Mouse (Mus musculus) hindbrain, embryonic 16.5 days (tissue): ENCODE measurements at regions not wholly inside any gene's neighbourhood (a gene's known extent, or its start where the extent isn't known, plus 50 kb on each side); places are given as distances from the start of the nearest gene placed in this dataset.
A peak's percentile ranks its signal among the peaks of the same experiment; 100 is the strongest.

Source experiments
- ATAC-seq: fragments of 200-750 bp; cut with Nextera tagmentation; 2 replicates; pipeline ENCODE4 v1.8.0; 2017; ENCODE audit warnings: moderate TSS enrichment, moderate library complexity
- H3K27ac ChIP-seq: fragments of 300-500 bp; sonication (generic); 2 replicates; pipeline ENCODE4 v1.5.1; 2014; ENCODE audit warnings: low read depth, mild to moderate bottlenecking, control low read depth, low read length, moderate library complexity
- H3K27me3 ChIP-seq: fragments of 300-500 bp; sonication (generic); replicated peaks from 2 replicates; pipeline ENCODE4 v1.6.1; 2014; ENCODE audit warnings: low read length; ENCODE audit not compliant: control insufficient read depth, insufficient read depth
- H3K36me3 ChIP-seq: fragments of 300-500 bp; sonication (generic); 2 replicates; pipeline ENCODE4 v1.6.1; 2014; ENCODE audit warnings: mild to moderate bottlenecking, low read length, moderate library complexity, mixed read lengths; ENCODE audit not compliant: control insufficient read depth, insufficient read depth
- H3K4me1 ChIP-seq: fragments of 300-500 bp; sonication (generic); 2 replicates; pipeline ENCODE4 v1.6.1; 2014; ENCODE audit warnings: low read depth, low read length; ENCODE audit not compliant: control insufficient read depth, insufficient read depth
- H3K4me2 ChIP-seq: fragments of 300-500 bp; sonication (generic); 2 replicates; pipeline ENCODE4 v1.6.1; 2014; ENCODE audit warnings: mild to moderate bottlenecking, low read length, control low read depth, moderate library complexity
- H3K4me3 ChIP-seq: fragments of 300-500 bp; sonication (generic); 2 replicates; pipeline ENCODE4 v1.5.1; 2014; ENCODE audit warnings: mild to moderate bottlenecking, low read length, control low read depth, moderate library complexity
- H3K9ac ChIP-seq: fragments of 300-500 bp; sonication (generic); 2 replicates; pipeline ENCODE4 v1.6.1; 2014; ENCODE audit warnings: low read depth, mild to moderate bottlenecking, control low read depth, low read length, moderate library complexity
- H3K9me3 ChIP-seq: fragments of 300-500 bp; sonication (generic); 2 replicates; pipeline ENCODE4 v1.6.1; 2014; ENCODE audit warnings: mild to moderate bottlenecking, low read length, moderate library complexity; ENCODE audit not compliant: control insufficient read depth
- WGBS: fragments of 180-500 bp; shearing (Covaris S2); extraction: QIAGEN DNeasy Blood & Tissue Kit; methylation state at CpG from one replicate; pipeline ENCODE4 v1.1.7; 2014; 5-methylcytosine and 5-hydroxymethylcytosine counted together

GRCm38 (mm10) chr15:68014605-68015305, 1514.0 kb upstream of the Lrrc6 start:
- Histone ChIP-seq H3K27me3 (no peaks in the 10 kb centered on the region), H3K27ac (no peak overlapping the region), H3K4me1 (no peaks in the 10 kb centered on the region; the same call in 1 of the 2 replicates), H3K36me3 (no peaks in the 10 kb centered on the region), H3K4me2 (no peak overlapping the region), H3K9ac (no peak overlapping the region), H3K4me3 (no peak overlapping the region), H3K9me3 (no peaks in the 10 kb centered on the region)
- 50% methylated on average over 2 of the region's 2 CpGs for WGBS
- ATAC-seq, result peak; percentile 93

GRCm38 (mm10) chr15:68011162-68011561, 1510.5 kb upstream of the Lrrc6 start:
- H3K4me3 ChIP-seq, result no peak overlapping the region
- no peaks in the 10 kb centered on the region for H3K36me3 ChIP-seq
- 86% methylated on average over 1 of the region's 1 CpGs for WGBS
- ATAC-seq, result no peak
- no peak overlapping the region for H3K4me2 ChIP-seq
- H3K27me3 ChIP-seq, result no peaks in the 10 kb centered on the region
- H3K9me3 ChIP-seq, result no peaks in the 10 kb centered on the region
- H3K27ac ChIP-seq, result no peak overlapping the region
- H3K9ac ChIP-seq, result no peak overlapping the region
- H3K4me1 ChIP-seq, result no peaks in the 10 kb centered on the region; the same call in 1 of the 2 replicates

GRCm38 (mm10) chr15:68010189-68010588, 1509.5 kb upstream of the Lrrc6 start:
- ATAC-seq, result no peak
- no peaks in the 10 kb centered on the region for H3K9me3 ChIP-seq
- no peak overlapping the region for H3K4me2 ChIP-seq
- H3K4me3 ChIP-seq, result no peak overlapping the region
- no peaks in the 10 kb centered on the region; the same call in 1 of the 2 replicates for H3K4me1 ChIP-seq
- no peak overlapping the region for H3K9ac ChIP-seq
- WGBS, result 96% methylated on average over 1 of the region's 1 CpGs
- no peaks in the 10 kb centered on the region for H3K36me3 ChIP-seq
- no peak overlapping the region for H3K27ac ChIP-seq
- no peaks in the 10 kb centered on the region for H3K27me3 ChIP-seq

GRCm38 (mm10) chr15:68004798-68005197, 1504.1 kb upstream of the Lrrc6 start:
- Histone ChIP-seq H3K4me1 (no peaks in the 10 kb centered on the region), H3K27me3 (no peaks in the 10 kb centered on the region), H3K9ac (no peak overlapping the region), H3K4me3 (no peak overlapping the region), H3K27ac (no peak overlapping the region), H3K36me3 (no peaks in the 10 kb centered on the region), H3K9me3 (no peaks in the 10 kb centered on the region), H3K4me2 (no peak overlapping the region)
- 58% methylated on average over 5 of the region's 5 CpGs for WGBS
- peak; percentile 54; the same call in 1 of the 2 replicates for ATAC-seq

- ATAC-seq, result no peak; the same call in 1 of the 2 replicates
- Histone ChIP-seq H3K4me1 (no peaks in the 10 kb centered on the region), H3K4me3 (no peak overlapping the region), H3K4me2 (no peak overlapping the region), H3K9me3 (no peaks in the 10 kb centered on the region), H3K27ac (no peak overlapping the region), H3K9ac (no peak overlapping the region), H3K36me3 (no peaks in the 10 kb centered on the region), H3K27me3 (no peaks in the 10 kb centered on the region)
- 56% methylated on average over 7 of the region's 7 CpGs for WGBS
Observed at GRCm38 (mm10) chr15:67996532-67996931, 1495.8 kb upstream of the Lrrc6 start.

GRCm38 (mm10) chr15:67989428-67990272, 1488.9 kb upstream of the Lrrc6 start:
- no peak for ATAC-seq
- H3K9ac ChIP-seq, result no peak overlapping the region
- H3K4me1 ChIP-seq, result no peaks in the 10 kb centered on the region
- no peaks in the 10 kb centered on the region for H3K27me3 ChIP-seq
- no peak overlapping the region for H3K27ac ChIP-seq
- 81% methylated on average over 5 of the region's 5 CpGs for WGBS
- H3K4me2 ChIP-seq, result no peak overlapping the region
- H3K4me3 ChIP-seq, result no peak overlapping the region
- H3K9me3 ChIP-seq, result no peaks in the 10 kb centered on the region
- no peaks in the 10 kb centered on the region for H3K36me3 ChIP-seq

GRCm38 (mm10) chr15:67987941-67988340, 1487.2 kb upstream of the Lrrc6 start:
- H3K4me3 ChIP-seq, result no peak overlapping the region
- H3K36me3 ChIP-seq, result no peaks in the 10 kb centered on the region
- no peak overlapping the region for H3K9ac ChIP-seq
- H3K4me1 ChIP-seq, result no peaks in the 10 kb centered on the region
- H3K27ac ChIP-seq, result no peak overlapping the region
- no peaks in the 10 kb centered on the region for H3K27me3 ChIP-seq
- 97% methylated on average over 4 of the region's 4 CpGs for WGBS
- no peaks in the 10 kb centered on the region for H3K9me3 ChIP-seq
- H3K4me2 ChIP-seq, result no peak overlapping the region
- ATAC-seq, result no peak

GRCm38 (mm10) chr15:67983253-67983652, 1482.5 kb upstream of the Lrrc6 start:
- Histone ChIP-seq H3K4me3 (no peak overlapping the region), H3K36me3 (no peaks in the 10 kb centered on the region), H3K4me2 (no peak overlapping the region), H3K9ac (no peak overlapping the region), H3K9me3 (no peaks in the 10 kb centered on the region), H3K27me3 (no peaks in the 10 kb centered on the region), H3K27ac (no peak overlapping the region), H3K4me1 (no peaks in the 10 kb centered on the region)
- 29% methylated on average over 1 of the region's 1 CpGs for WGBS
- ATAC-seq, result no peak

- Histone ChIP-seq H3K36me3 (no peaks in the 10 kb centered on the region), H3K9ac (no peak overlapping the region), H3K27me3 (no peaks in the 10 kb centered on the region), H3K4me1 (no peaks in the 10 kb centered on the region), H3K9me3 (no peaks in the 10 kb centered on the region), H3K4me2 (no peak overlapping the region), H3K27ac (no peak overlapping the region), H3K4me3 (no peak overlapping the region)
- ATAC-seq, result no peak
- 89% methylated on average over 3 of the region's 3 CpGs for WGBS
Observed at GRCm38 (mm10) chr15:67981876-67982275, 1481.2 kb upstream of the Lrrc6 start.
